Mouse (Mus musculus) left cerebral cortex, postnatal 4 days (tissue): ENCODE measurements around the gene Dlgap1. TPM values are rescaled to one million over a fixed set of nuclear protein-coding genes. Genes with fewer than 3 reads are reported as not detected.

Experiments
- DNase-seq: peaks from one replicate; pipeline ENCODE4 v3.0.0-alpha.2; 2022
- intact Hi-C: fragments of 180-260 bp; cut with DNase I; formaldehyde crosslinking; loops from one replicate; pipeline ENCODE4 v1.15.1; 2025
- total RNA-seq, 2 experiments: library from RNA; stranded (reverse); gene quantifications; 2 replicates each; pipeline ENCODE4 v1.2.3; 2021

Gene Dlgap1
- total RNA-seq, 2 experiments from 2014 or later = 157 to 164 TPM

GRCm38 (mm10) chr17:70748964-70749650, 780.2 kb downstream of the Dlgap1 start:
- DNase-seq = no peak
- intact Hi-C loops = no loop called here

GRCm38 (mm10) chr17:70750236-70751160, 781.6 kb downstream of the Dlgap1 start:
- DNase-seq = no peak
- intact Hi-C loops = loop anchor here (5.0 kb wide), 1 partner anchor 217 kb away; no protein-coding TSS in a partner anchor

- intact Hi-C loops = loop anchor here (5.0 kb wide), 1 partner anchor 216 kb away; no protein-coding TSS in a partner anchor
- no peak for DNase-seq
Observed at GRCm38 (mm10) chr17:70751161-70751651, 782.3 kb downstream of the Dlgap1 start.

- intact Hi-C loops = loop anchor here (5.0 kb wide), 1 partner anchor 216 kb away; no protein-coding TSS in a partner anchor
- no peak for DNase-seq
Observed at GRCm38 (mm10) chr17:70751676-70752075, 782.8 kb downstream of the Dlgap1 start.

- no peak for DNase-seq
- intact Hi-C loops = loop anchor here (5.0 kb wide), 1 partner anchor 214 kb away; no protein-coding TSS in a partner anchor
Observed at GRCm38 (mm10) chr17:70753444-70754032, 784.7 kb downstream of the Dlgap1 start.

- no peak for DNase-seq
- intact Hi-C loops = loop anchor here (5.0 kb wide), 1 partner anchor 213 kb away; no protein-coding TSS in a partner anchor
Observed at GRCm38 (mm10) chr17:70754041-70754440, 785.2 kb downstream of the Dlgap1 start.

- DNase-seq = no peak
- intact Hi-C loops = loop anchor here (5.0 kb wide), 1 partner anchor 213 kb away; no protein-coding TSS in a partner anchor
Observed at GRCm38 (mm10) chr17:70754638-70755037, 785.8 kb downstream of the Dlgap1 start.

GRCm38 (mm10) chr17:70755039-70755668, 786.3 kb downstream of the Dlgap1 start:
- intact Hi-C loops = no loop called here

GRCm38 (mm10) chr17:70755669-70756263, 786.9 kb downstream of the Dlgap1 start:
- intact Hi-C loops = no loop called here

More at GRCm38 (mm10) chr17:70755039-70755668, 786.3 kb downstream of the Dlgap1 start:
- peak; percentile 85 for DNase-seq

GRCm38 (mm10) chr17:70762001-70762400, 793.1 kb downstream of the Dlgap1 start:
- intact Hi-C loops = no loop called here
- DNase-seq = no peak

More at GRCm38 (mm10) chr17:70755669-70756263, 786.9 kb downstream of the Dlgap1 start:
- DNase-seq = no peak

- no peak for DNase-seq
- intact Hi-C loops = no loop called here
Observed at GRCm38 (mm10) chr17:70762634-70763033, 793.8 kb downstream of the Dlgap1 start.

GRCm38 (mm10) chr17:70765337-70765736, 796.5 kb downstream of the Dlgap1 start:
- intact Hi-C loops = no loop called here
- DNase-seq = no peak

GRCm38 (mm10) chr17:70765976-70766375, 797.1 kb downstream of the Dlgap1 start:
- intact Hi-C loops = no loop called here
- DNase-seq = no peak

GRCm38 (mm10) chr17:70772120-70772899, 803.4 kb downstream of the Dlgap1 start:
- intact Hi-C loops = no loop called here

GRCm38 (mm10) chr17:70779770-70780169, 810.9 kb downstream of the Dlgap1 start:
- no peak for DNase-seq
- intact Hi-C loops = no loop called here

More at GRCm38 (mm10) chr17:70772120-70772899, 803.4 kb downstream of the Dlgap1 start:
- no peak for DNase-seq

- intact Hi-C loops = no loop called here
Observed at GRCm38 (mm10) chr17:70780726-70781689, 812.1 kb downstream of the Dlgap1 start.

GRCm38 (mm10) chr17:70783273-70783672, 814.4 kb downstream of the Dlgap1 start:
- DNase-seq = no peak
- intact Hi-C loops = no loop called here

More at GRCm38 (mm10) chr17:70780726-70781689, 812.1 kb downstream of the Dlgap1 start:
- DNase-seq = no peak

- intact Hi-C loops = no loop called here
- no peak for DNase-seq
Observed at GRCm38 (mm10) chr17:70787366-70787765, 818.5 kb downstream of the Dlgap1 start.
